Mouse (Mus musculus) lung, postnatal 0 days (tissue): Measurements from ENCODE around the gene Sctr. TPM values are rescaled to one million over a fixed set of nuclear protein-coding genes. Genes with fewer than 3 reads are reported as not detected.
A peak's percentile ranks its signal among the peaks of the same experiment; 100 is the strongest.

ENCODE experiments used
- ATAC-seq: fragments of 200-750 bp; cut with Nextera tagmentation; 2 replicates; pipeline ENCODE4 v1.8.0; 2017; ENCODE audit warnings: moderate library complexity
- DNase-seq: peaks from one replicate; pipeline ENCODE4 v3.0.0-alpha.2; 2016; ENCODE audit warnings: low spot score
- H3K27ac ChIP-seq: fragments of 300-500 bp; sonication (generic); 2 replicates; pipeline ENCODE4 v1.5.1; 2014; ENCODE audit warnings: antibody characterized with exemption, mild to moderate bottlenecking, low read length, mixed read lengths
- H3K27me3 ChIP-seq: fragments of 300-500 bp; sonication (generic); replicated peaks from 2 replicates; pipeline ENCODE4 v1.6.1; 2014; ENCODE audit warnings: low read length, mixed read lengths; ENCODE audit not compliant: insufficient read depth
- H3K36me3 ChIP-seq: fragments of 300-500 bp; sonication (generic); 2 replicates; pipeline ENCODE4 v1.6.1; 2014; ENCODE audit warnings: low read length, mixed read lengths; ENCODE audit not compliant: insufficient read depth
- H3K4me1 ChIP-seq: fragments of 300-500 bp; sonication (generic); 2 replicates; pipeline ENCODE4 v1.6.1; 2014; ENCODE audit warnings: antibody characterized with exemption, low read depth, low read length, mixed read lengths; ENCODE audit not compliant: insufficient read depth
- H3K4me2 ChIP-seq: fragments of 300-500 bp; sonication (generic); replicated peaks from 2 replicates; pipeline ENCODE4 v1.6.1; 2014; ENCODE audit warnings: low read depth, mild to moderate bottlenecking, low read length, moderate library complexity, mixed read lengths
- H3K4me3 ChIP-seq: fragments of 300-500 bp; sonication (generic); 2 replicates; pipeline ENCODE4 v1.5.1; 2014; ENCODE audit warnings: low read depth, low read length
- H3K9ac ChIP-seq: fragments of 300-500 bp; sonication (generic); replicated peaks from 2 replicates; pipeline ENCODE4 v1.6.1; 2014; ENCODE audit warnings: low read depth, mild to moderate bottlenecking
- H3K9me3 ChIP-seq: fragments of 300-500 bp; sonication (generic); 2 replicates; pipeline ENCODE4 v1.6.1; 2016; ENCODE audit warnings: low read length, mixed read lengths
- CTCF ChIP-seq: IDR thresholded peaks from 2 replicates; pipeline ENCODE4 v1.5.1; 2016; ENCODE audit warnings: antibody characterized with exemption, mild to moderate bottlenecking
- EP300 ChIP-seq: IDR thresholded peaks from 2 replicates; pipeline ENCODE4 v1.6.1; 2016; ENCODE audit warnings: antibody characterized with exemption, mild to moderate bottlenecking, control low read depth
- WGBS: fragments of 180-500 bp; shearing (Covaris S2); extraction: QIAGEN DNeasy Blood & Tissue Kit; methylation state at CpG from one replicate; pipeline ENCODE4 v1.1.7; 2014; 5-methylcytosine and 5-hydroxymethylcytosine counted together
- polyA plus RNA-seq: library from polyadenylated mRNA; unstranded; fragments of >200 nt; fragmentation: Nextera tagmentation; extraction: Ambion mirVana; gene quantifications from 2 replicates; pipeline ENCODE4 v1.2.1, GENCODE M21; 2015

The Sctr gene
- polyA plus RNA-seq, 1 experiment from 2014 or later, result 0.14 TPM

- Histone ChIP-seq H3K4me2 (no peak overlapping the region), H3K36me3 (no peaks in the 10 kb centered on the region), H3K27ac (no peak overlapping the region), H3K4me1 (no peaks in the 10 kb centered on the region), H3K9me3 (no peaks in the 10 kb centered on the region), H3K27me3 (no peaks in the 10 kb centered on the region), H3K9ac (no peak overlapping the region), H3K4me3 (no peak overlapping the region)
- ATAC-seq, result no peak
- no peak for TF ChIP-seq EP300
- TF ChIP-seq CTCF, result no peak
- 49% methylated on average over 4 of the region's 4 CpGs for WGBS
- no peak for DNase-seq
These were observed 31.6 kb upstream of the Sctr start for GRCm38 (mm10) chr1:119975141-119975540.

DNA sequence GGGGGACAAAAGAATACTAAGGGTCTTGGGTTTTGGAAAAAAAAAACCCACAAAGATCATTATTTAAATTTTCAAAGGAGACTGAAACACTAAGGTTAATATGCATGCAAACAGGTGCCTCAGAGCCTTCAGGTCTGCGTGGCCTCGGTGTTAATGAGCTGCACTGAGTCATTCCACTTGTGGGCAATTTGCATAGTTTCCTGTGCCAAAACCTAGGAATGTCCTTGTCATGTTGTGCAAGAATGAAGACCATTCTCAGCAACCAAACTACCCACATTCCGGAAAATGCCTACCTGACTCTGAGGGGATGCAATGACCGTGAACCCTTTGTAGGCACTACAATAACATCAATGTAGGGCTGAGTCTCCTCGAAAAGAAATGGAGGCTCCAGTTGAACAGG, 20.1 kb upstream of the Sctr start:
- Histone ChIP-seq H3K9me3 (no peaks in the 10 kb centered on the region), H3K9ac (no peak overlapping the region), H3K4me3 (no peak overlapping the region), H3K27me3 (no peaks in the 10 kb centered on the region), H3K36me3 (no peaks in the 10 kb centered on the region), H3K4me1 (no peaks in the 10 kb centered on the region), H3K4me2 (no peak overlapping the region), H3K27ac (no peak overlapping the region)
- TF ChIP-seq CTCF (no peak), EP300 (no peak)
- 72% methylated on average over 5 of the region's 5 CpGs for WGBS
- ATAC-seq, result no peak
- DNase-seq, result no peak

- no peaks in the 10 kb centered on the region for H3K4me1 ChIP-seq
- H3K9ac ChIP-seq, result no peak within 1 kb of the TSS
- H3K4me2 ChIP-seq, result peak within 1 kb of the TSS; percentile 72
- 8% methylated on average over 29 of the region's 30 CpGs for WGBS
- no peak within 1 kb of the TSS for H3K27ac ChIP-seq
- H3K4me3 ChIP-seq, result peak within 1 kb of the TSS; percentile 49
- H3K9me3 ChIP-seq, result no peaks in the 10 kb centered on the region
- TF ChIP-seq EP300 (no peak), CTCF (no peak)
- ATAC-seq, result peak; percentile 94
- H3K36me3 ChIP-seq, result no peaks in the 10 kb centered on the region
- H3K27me3 ChIP-seq, result no peaks in the 10 kb centered on the region
- DNase-seq, result peak; percentile 81
These were observed 9.7 kb upstream of the Sctr start, which contains the start of gene Cfap221 for GRCm38 (mm10) chr1:119996798-119997581. TSS of gene Cfap221 (minus strand) at chr1:119997234.

DNA sequence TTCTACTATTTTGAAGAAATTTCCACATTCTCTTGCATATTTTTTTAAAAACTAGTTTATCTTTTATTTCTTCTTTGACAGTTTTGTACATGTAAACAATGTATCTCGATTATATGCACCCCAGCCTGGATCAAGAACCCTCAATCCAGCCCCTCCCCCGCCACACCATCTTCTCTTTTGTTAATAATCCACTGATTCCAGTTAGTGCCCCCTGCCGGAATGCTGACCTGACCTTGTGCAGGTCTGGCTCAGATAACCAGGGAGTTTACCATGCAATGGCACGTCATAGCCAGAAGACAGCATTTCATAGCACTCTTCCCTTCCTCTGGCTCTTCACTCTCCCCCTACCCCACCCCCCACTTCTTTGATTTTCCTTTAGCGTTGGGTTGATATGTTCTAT, 9.1 kb upstream of the Sctr start:
- Histone ChIP-seq H3K27ac (no peak overlapping the region), H3K4me1 (no peaks in the 10 kb centered on the region), H3K36me3 (no peaks in the 10 kb centered on the region), H3K9ac (no peak overlapping the region), H3K4me3 (peak overlapping the region; percentile 49; the same call in 1 of the 2 replicates), H3K9me3 (no peaks in the 10 kb centered on the region), H3K27me3 (no peaks in the 10 kb centered on the region), H3K4me2 (peak overlapping the region; percentile 72)
- TF ChIP-seq CTCF (peak; percentile 53), EP300 (no peak)
- ATAC-seq (peak; percentile 30), DNase-seq (no peak)
- 16% methylated on average over 5 of the region's 5 CpGs for WGBS

- DNase-seq (no peak), ATAC-seq (no peak)
- H3K9me3 ChIP-seq, result no peaks in the 10 kb centered on the region
- TF ChIP-seq CTCF (no peak), EP300 (no peak)
- no peak overlapping the region for H3K4me3 ChIP-seq
- no peak overlapping the region for H3K27ac ChIP-seq
- H3K27me3 ChIP-seq, result peaks cover 10% of the 10 kb centered on the region; the same call in 1 of the 2 replicates
- no peaks in the 10 kb centered on the region for H3K36me3 ChIP-seq
- peak overlapping the region; percentile 44; the same call in 1 of the 2 replicates for H3K4me2 ChIP-seq
- H3K4me1 ChIP-seq, result no peaks in the 10 kb centered on the region
- no peak overlapping the region for H3K9ac ChIP-seq
- 42% methylated on average over 11 of the region's 11 CpGs for WGBS
These were observed 1.3 kb downstream of the Sctr start for GRCm38 (mm10) chr1:120007851-120008588.

- H3K9me3 ChIP-seq, result no peaks in the 10 kb centered on the region
- no peak overlapping the region for H3K4me2 ChIP-seq
- no peaks in the 10 kb centered on the region for H3K36me3 ChIP-seq
- 0 out of 2 replicates have a peak, but pooled peaks cover 3% of the 10 kb centered on the region for H3K27me3 ChIP-seq
- H3K4me3 ChIP-seq, result no peak overlapping the region
- H3K27ac ChIP-seq, result no peak overlapping the region
- 85% methylated on average over 12 of the region's 12 CpGs for WGBS
- DNase-seq, result no peak
- TF ChIP-seq EP300 (no peak), CTCF (no peak)
- ATAC-seq, result no peak
- no peak overlapping the region for H3K9ac ChIP-seq
- no peaks in the 10 kb centered on the region for H3K4me1 ChIP-seq
These were observed 5.9 kb downstream of the Sctr start for GRCm38 (mm10) chr1:120012638-120013037.
